Mouse (Mus musculus) heart, embryonic 13.5 days (tissue): ENCODE measurements around the gene Proser1. TPM values are rescaled to one million over a fixed set of nuclear protein-coding genes. Genes with fewer than 3 reads are reported as not detected.

Experiments used
- ATAC-seq: fragments of 200-750 bp; cut with Nextera tagmentation; 2 replicates; pipeline ENCODE4 v1.8.0; 2017; ENCODE audit warnings: moderate TSS enrichment; ENCODE audit not compliant: insufficient number of reproducible peaks, low FRiP score, low TSS enrichment; ENCODE audit errors: extremely low read depth
- H3K27ac ChIP-seq: fragments of 300-500 bp; sonication (generic); replicated peaks from 2 replicates; pipeline ENCODE4 v1.5.1; 2015; ENCODE audit warnings: moderate library complexity, mild to moderate bottlenecking, inconsistent platforms
- H3K27me3 ChIP-seq: fragments of 300-500 bp; sonication (generic); replicated peaks from 2 replicates; pipeline ENCODE4 v1.6.1; 2015; ENCODE audit warnings: mild to moderate bottlenecking, inconsistent platforms
- H3K36me3 ChIP-seq: fragments of 300-500 bp; sonication (generic); 2 replicates; pipeline ENCODE4 v1.6.1; 2015; ENCODE audit warnings: mild to moderate bottlenecking, inconsistent platforms
- H3K4me1 ChIP-seq: fragments of 300-500 bp; sonication (generic); 2 replicates; pipeline ENCODE4 v1.6.1; 2015; ENCODE audit warnings: inconsistent platforms
- H3K4me2 ChIP-seq: fragments of 300-500 bp; sonication (generic); 2 replicates; pipeline ENCODE4 v1.6.1; 2015; ENCODE audit warnings: inconsistent platforms, mild to moderate bottlenecking, moderate library complexity
- H3K4me3 ChIP-seq: fragments of 300-500 bp; sonication (generic); 2 replicates; pipeline ENCODE4 v1.5.1; 2015; ENCODE audit warnings: moderate library complexity, mild to moderate bottlenecking, inconsistent platforms
- H3K9ac ChIP-seq: fragments of 300-500 bp; sonication (generic); 2 replicates; pipeline ENCODE4 v1.6.1; 2015; ENCODE audit warnings: inconsistent platforms, mild to moderate bottlenecking, moderate library complexity
- H3K9me3 ChIP-seq: fragments of 300-500 bp; sonication (generic); 2 replicates; pipeline ENCODE4 v1.6.1; 2016; ENCODE audit warnings: inconsistent platforms
- WGBS: fragments of 180-500 bp; shearing (Covaris S2); methylation state at CpG from one replicate; pipeline ENCODE4 v1.1.7; 2015; ENCODE audit warnings: mixed read lengths; 5-methylcytosine and 5-hydroxymethylcytosine counted together
- polyA plus RNA-seq: library from polyadenylated mRNA; unstranded; fragments of >200 nt; fragmentation: Nextera tagmentation; extraction: Ambion mirVana; gene quantifications from 2 replicates; pipeline ENCODE4 v1.2.1, GENCODE M21; 2015

The Proser1 gene
- polyA plus RNA-seq, 1 experiment from 2014 or later: 11.7 TPM

GRCm38 (mm10) chr3:53466481-53466880, 3.0 kb downstream of the Proser1 start:
- no peak overlapping the region for H3K27ac ChIP-seq
- H3K4me2 ChIP-seq: peak overlapping the region; percentile 93
- no peaks in the 10 kb centered on the region for H3K27me3 ChIP-seq
- ATAC-seq: no peak
- H3K36me3 ChIP-seq: peaks cover 27% of the 10 kb centered on the region
- H3K9ac ChIP-seq: 0 out of 2 replicates have a peak overlapping the region, but pooled peaks have one; percentile 10
- H3K4me3 ChIP-seq: no peak overlapping the region
- no peaks in the 10 kb centered on the region for H3K9me3 ChIP-seq
- 75% methylated on average over 9 of the region's 9 CpGs for WGBS
- H3K4me1 ChIP-seq: peaks cover 53% of the 10 kb centered on the region

- H3K4me3 ChIP-seq: no peak overlapping the region
- no peak overlapping the region for H3K4me2 ChIP-seq
- H3K9ac ChIP-seq: no peak overlapping the region
- H3K4me1 ChIP-seq: peaks cover 44% of the 10 kb centered on the region
- 72% methylated on average over 5 of the region's 5 CpGs for WGBS
- no peak overlapping the region for H3K27ac ChIP-seq
- H3K9me3 ChIP-seq: no peaks in the 10 kb centered on the region
- H3K27me3 ChIP-seq: no peaks in the 10 kb centered on the region
- H3K36me3 ChIP-seq: peaks cover 36% of the 10 kb centered on the region
- no peak for ATAC-seq
Observed at GRCm38 (mm10) chr3:53467356-53467755, 3.9 kb downstream of the Proser1 start.

- no peak overlapping the region for H3K9ac ChIP-seq
- peaks cover 59% of the 10 kb centered on the region for H3K36me3 ChIP-seq
- no peak overlapping the region for H3K4me3 ChIP-seq
- ATAC-seq: no peak
- no peaks in the 10 kb centered on the region for H3K27me3 ChIP-seq
- H3K27ac ChIP-seq: no peak overlapping the region
- 90% methylated on average over 5 of the region's 5 CpGs for WGBS
- no peaks in the 10 kb centered on the region for H3K9me3 ChIP-seq
- peaks cover 39% of the 10 kb centered on the region for H3K4me1 ChIP-seq
- no peak overlapping the region for H3K4me2 ChIP-seq
Observed at GRCm38 (mm10) chr3:53469650-53470049, 6.2 kb downstream of the Proser1 start.

- peaks cover 80% of the 10 kb centered on the region for H3K36me3 ChIP-seq
- 96% methylated on average over 5 of the region's 5 CpGs for WGBS
Observed at GRCm38 (mm10) chr3:53472061-53472460, 8.6 kb downstream of the Proser1 start.

GRCm38 (mm10) chr3:53474179-53474578, 10.7 kb downstream of the Proser1 start:
- H3K4me3 ChIP-seq: no peak overlapping the region
- ATAC-seq: no peak
- H3K27ac ChIP-seq: no peak overlapping the region
- H3K4me1 ChIP-seq: no peaks in the 10 kb centered on the region
- H3K9me3 ChIP-seq: no peaks in the 10 kb centered on the region
- H3K36me3 ChIP-seq: peaks cover 98% of the 10 kb centered on the region
- H3K27me3 ChIP-seq: no peaks in the 10 kb centered on the region
- no peak overlapping the region for H3K9ac ChIP-seq
- H3K4me2 ChIP-seq: no peak overlapping the region
- WGBS: 74% methylated on average over 4 of the region's 4 CpGs

More at GRCm38 (mm10) chr3:53472061-53472460, 8.6 kb downstream of the Proser1 start:
- ATAC-seq: no peak
- Histone ChIP-seq H3K4me3 (no peak overlapping the region), H3K4me2 (no peak overlapping the region), H3K27ac (no peak overlapping the region), H3K27me3 (no peaks in the 10 kb centered on the region), H3K9ac (no peak overlapping the region), H3K4me1 (peaks cover 15% of the 10 kb centered on the region), H3K9me3 (no peaks in the 10 kb centered on the region)

GRCm38 (mm10) chr3:53475889-53476288, 12.4 kb downstream of the Proser1 start:
- Histone ChIP-seq H3K4me3 (no peak overlapping the region), H3K4me2 (no peak overlapping the region), H3K36me3 (peaks cover 97% of the 10 kb centered on the region), H3K4me1 (no peaks in the 10 kb centered on the region), H3K9ac (no peak overlapping the region), H3K27ac (no peak overlapping the region), H3K9me3 (no peaks in the 10 kb centered on the region), H3K27me3 (no peaks in the 10 kb centered on the region)
- ATAC-seq: no peak
- 56% methylated on average over 6 of the region's 6 CpGs for WGBS

- Histone ChIP-seq H3K4me2 (no peak overlapping the region), H3K9me3 (no peaks in the 10 kb centered on the region), H3K4me1 (no peaks in the 10 kb centered on the region), H3K27ac (no peak overlapping the region), H3K4me3 (no peak overlapping the region), H3K36me3 (peaks cover 96% of the 10 kb centered on the region), H3K27me3 (no peaks in the 10 kb centered on the region), H3K9ac (no peak overlapping the region)
- 88% methylated on average over 17 of the region's 17 CpGs for WGBS
- ATAC-seq: no peak
Observed at GRCm38 (mm10) chr3:53477468-53477867, 14.0 kb downstream of the Proser1 start.

- 0 out of 2 replicates have a peak, but pooled peaks cover 2% of the 10 kb centered on the region for H3K4me1 ChIP-seq
- no peak overlapping the region for H3K9ac ChIP-seq
- no peak overlapping the region for H3K27ac ChIP-seq
- no peak for ATAC-seq
- 94% methylated on average over 30 of the region's 30 CpGs for WGBS
- peaks cover 89% of the 10 kb centered on the region for H3K36me3 ChIP-seq
- H3K9me3 ChIP-seq: no peaks in the 10 kb centered on the region
- H3K4me2 ChIP-seq: no peak overlapping the region
- no peak overlapping the region for H3K4me3 ChIP-seq
- no peaks in the 10 kb centered on the region for H3K27me3 ChIP-seq
Observed at GRCm38 (mm10) chr3:53478419-53479046, 15.1 kb downstream of the Proser1 start.

- Histone ChIP-seq H3K9me3 (no peaks in the 10 kb centered on the region), H3K4me2 (no peak overlapping the region), H3K36me3 (peaks cover 41% of the 10 kb centered on the region), H3K4me3 (no peak overlapping the region), H3K27ac (no peak overlapping the region), H3K27me3 (no peaks in the 10 kb centered on the region), H3K9ac (no peak overlapping the region), H3K4me1 (peaks cover 28% of the 10 kb centered on the region)
- ATAC-seq: no peak
- 68% methylated on average over 8 of the region's 8 CpGs for WGBS
Observed at GRCm38 (mm10) chr3:53483414-53484059, 20.1 kb downstream of the Proser1 start.

GRCm38 (mm10) chr3:53486561-53486960, 23.1 kb downstream of the Proser1 start:
- Histone ChIP-seq H3K36me3 (peaks cover 12% of the 10 kb centered on the region), H3K4me2 (no peak overlapping the region), H3K4me1 (peaks cover 28% of the 10 kb centered on the region), H3K27ac (peak overlapping the region; percentile 75), H3K27me3 (no peaks in the 10 kb centered on the region), H3K4me3 (no peak overlapping the region), H3K9ac (no peak overlapping the region), H3K9me3 (no peaks in the 10 kb centered on the region)
- 60% methylated on average over 10 of the region's 10 CpGs for WGBS
- ATAC-seq: no peak

- H3K9me3 ChIP-seq: no peaks in the 10 kb centered on the region
- H3K4me1 ChIP-seq: peaks cover 28% of the 10 kb centered on the region
- H3K27ac ChIP-seq: peak overlapping the region; percentile 75
- peak overlapping the region; percentile 24; the same call in 1 of the 2 replicates for H3K4me2 ChIP-seq
- no peak for ATAC-seq
- no peak overlapping the region for H3K4me3 ChIP-seq
- peaks cover 8% of the 10 kb centered on the region for H3K36me3 ChIP-seq
- H3K9ac ChIP-seq: peak overlapping the region; percentile 56
- no peaks in the 10 kb centered on the region for H3K27me3 ChIP-seq
- WGBS: 39% methylated on average over 9 of the region's 9 CpGs
Observed at GRCm38 (mm10) chr3:53486996-53487576, 23.6 kb downstream of the Proser1 start.
